Mouse (Mus musculus) embryonic facial prominence, embryonic 12.5 days (tissue): ENCODE measurements at regions not wholly inside any gene's neighbourhood (a gene's known extent, or its start where the extent isn't known, plus 50 kb on each side); places are given as distances from the start of the nearest gene placed in this dataset.

ENCODE experiments used
- ATAC-seq: fragments of 200-750 bp; cut with Nextera tagmentation; 2 replicates; pipeline ENCODE4 v1.8.0; 2017; ENCODE audit not compliant: insufficient number of reproducible peaks, insufficient read depth, low FRiP score, low TSS enrichment
- H3K27ac ChIP-seq: fragments of 300-500 bp; sonication (generic); 2 replicates; pipeline ENCODE4 v1.5.1; 2016; ENCODE audit warnings: mild to moderate bottlenecking
- H3K27me3 ChIP-seq: fragments of 300-500 bp; sonication (generic); 2 replicates; pipeline ENCODE4 v1.6.1; 2016; ENCODE audit warnings: mild to moderate bottlenecking, moderate library complexity
- H3K36me3 ChIP-seq: fragments of 300-500 bp; sonication (generic); 2 replicates; pipeline ENCODE4 v1.6.1; 2016; ENCODE audit warnings: mild to moderate bottlenecking
- H3K4me1 ChIP-seq: fragments of 300-500 bp; sonication (generic); 2 replicates; pipeline ENCODE4 v1.6.1; 2016
- H3K4me2 ChIP-seq: fragments of 300-500 bp; sonication (generic); replicated peaks from 2 replicates; pipeline ENCODE4 v1.6.1; 2016; ENCODE audit warnings: mild to moderate bottlenecking, moderate library complexity
- H3K4me3 ChIP-seq: fragments of 300-500 bp; sonication (generic); 2 replicates; pipeline ENCODE4 v1.5.1; 2016; ENCODE audit warnings: mild to moderate bottlenecking
- H3K9ac ChIP-seq: fragments of 300-500 bp; sonication (generic); 2 replicates; pipeline ENCODE4 v1.6.1; 2016; ENCODE audit warnings: mild to moderate bottlenecking, moderate library complexity
- H3K9me3 ChIP-seq: fragments of 300-500 bp; sonication (generic); 2 replicates; pipeline ENCODE4 v1.6.1; 2016; ENCODE audit warnings: mild to moderate bottlenecking, moderate library complexity
- WGBS: fragments of 180-500 bp; shearing (Covaris S2); methylation state at CpG from one replicate; pipeline ENCODE4 v1.1.7; 2016; 5-methylcytosine and 5-hydroxymethylcytosine counted together

GRCm38 (mm10) chr4:105973769-105974397 is 184.2 kb downstream of the Gm12728 start:
- no peak overlapping the region for H3K4me2 ChIP-seq
- 67% methylated on average over 6 of the region's 6 CpGs for WGBS

GRCm38 (mm10) chr4:105974948-105975347 is 185.3 kb downstream of the Gm12728 start:
- Histone ChIP-seq H3K27me3 (no peaks in the 10 kb centered on the region), H3K4me1 (no peaks in the 10 kb centered on the region), H3K4me3 (no peak overlapping the region), H3K9ac (no peak overlapping the region), H3K9me3 (no peaks in the 10 kb centered on the region), H3K4me2 (no peak overlapping the region), H3K27ac (no peak overlapping the region), H3K36me3 (no peaks in the 10 kb centered on the region)
- 72% methylated on average over 4 of the region's 4 CpGs for WGBS
- no peak for ATAC-seq

More at GRCm38 (mm10) chr4:105973769-105974397, 184.2 kb downstream of the Gm12728 start:
- Histone ChIP-seq H3K27ac (no peak overlapping the region), H3K4me1 (peaks cover 7% of the 10 kb centered on the region), H3K4me3 (no peak overlapping the region), H3K9ac (no peak overlapping the region), H3K9me3 (no peaks in the 10 kb centered on the region), H3K27me3 (no peaks in the 10 kb centered on the region), H3K36me3 (no peaks in the 10 kb centered on the region)
- no peak for ATAC-seq

- no peak overlapping the region for H3K4me2 ChIP-seq
- H3K9ac ChIP-seq: no peak overlapping the region
- peaks cover 3% of the 10 kb centered on the region; the same call in 1 of the 2 replicates for H3K4me1 ChIP-seq
- WGBS: 79% methylated on average over 5 of the region's 5 CpGs
- ATAC-seq: no peak
- H3K9me3 ChIP-seq: no peaks in the 10 kb centered on the region
- no peak overlapping the region for H3K4me3 ChIP-seq
- H3K27ac ChIP-seq: no peak overlapping the region
- H3K27me3 ChIP-seq: no peaks in the 10 kb centered on the region
- no peaks in the 10 kb centered on the region for H3K36me3 ChIP-seq
Observed at GRCm38 (mm10) chr4:105979048-105979447, 189.4 kb downstream of the Gm12728 start.

- no peak overlapping the region for H3K4me3 ChIP-seq
- peaks cover 3% of the 10 kb centered on the region; the same call in 1 of the 2 replicates for H3K4me1 ChIP-seq
- H3K9me3 ChIP-seq: no peaks in the 10 kb centered on the region
- H3K27ac ChIP-seq: no peak overlapping the region
- H3K9ac ChIP-seq: no peak overlapping the region
- H3K27me3 ChIP-seq: no peaks in the 10 kb centered on the region
- H3K4me2 ChIP-seq: no peak overlapping the region
- WGBS: 56% methylated on average over 1 of the region's 1 CpGs
- no peak for ATAC-seq
- no peaks in the 10 kb centered on the region for H3K36me3 ChIP-seq
Observed at GRCm38 (mm10) chr4:105983018-105983417, 193.3 kb downstream of the Gm12728 start.

- Histone ChIP-seq H3K4me2 (no peak overlapping the region), H3K27ac (no peak overlapping the region), H3K27me3 (no peaks in the 10 kb centered on the region), H3K36me3 (no peaks in the 10 kb centered on the region), H3K4me3 (no peak overlapping the region), H3K4me1 (peaks cover 10% of the 10 kb centered on the region; the same call in 1 of the 2 replicates), H3K9me3 (no peaks in the 10 kb centered on the region), H3K9ac (no peak overlapping the region)
- 79% methylated on average over 5 of the region's 5 CpGs for WGBS
- no peak for ATAC-seq
Observed at GRCm38 (mm10) chr4:105987963-105988602, 198.4 kb downstream of the Gm12728 start.

- Histone ChIP-seq H3K4me2 (no peak overlapping the region), H3K9ac (no peak overlapping the region), H3K27me3 (no peaks in the 10 kb centered on the region), H3K27ac (no peak overlapping the region), H3K4me3 (no peak overlapping the region), H3K9me3 (no peaks in the 10 kb centered on the region), H3K36me3 (no peaks in the 10 kb centered on the region), H3K4me1 (peaks cover 9% of the 10 kb centered on the region; the same call in 1 of the 2 replicates)
- 72% methylated on average over 6 of the region's 6 CpGs for WGBS
- ATAC-seq: no peak
Observed at GRCm38 (mm10) chr4:105992581-105993127, 203.0 kb downstream of the Gm12728 start.

GRCm38 (mm10) chr4:105994390-105994798 is 204.7 kb downstream of the Gm12728 start:
- no peak overlapping the region for H3K4me2 ChIP-seq
- no peak for ATAC-seq

GRCm38 (mm10) chr4:105996060-105996459 is 206.4 kb downstream of the Gm12728 start:
- H3K4me3 ChIP-seq: no peak overlapping the region
- no peak overlapping the region for H3K9ac ChIP-seq
- H3K4me2 ChIP-seq: no peak overlapping the region
- H3K4me1 ChIP-seq: peaks cover 9% of the 10 kb centered on the region; the same call in 1 of the 2 replicates
- no peaks in the 10 kb centered on the region for H3K27me3 ChIP-seq
- ATAC-seq: no peak
- no peak overlapping the region for H3K27ac ChIP-seq
- WGBS: 66% methylated on average over 4 of the region's 4 CpGs
- H3K36me3 ChIP-seq: no peaks in the 10 kb centered on the region
- no peaks in the 10 kb centered on the region for H3K9me3 ChIP-seq

More at GRCm38 (mm10) chr4:105994390-105994798, 204.7 kb downstream of the Gm12728 start:
- Histone ChIP-seq H3K4me3 (no peak overlapping the region), H3K36me3 (no peaks in the 10 kb centered on the region), H3K27me3 (no peaks in the 10 kb centered on the region), H3K9me3 (no peaks in the 10 kb centered on the region), H3K9ac (no peak overlapping the region), H3K27ac (no peak overlapping the region), H3K4me1 (peaks cover 9% of the 10 kb centered on the region; the same call in 1 of the 2 replicates)
- WGBS: 61% methylated on average over 14 of the region's 14 CpGs

GRCm38 (mm10) chr4:105996893-105997630 is 207.4 kb downstream of the Gm12728 start:
- Histone ChIP-seq H3K27ac (no peak overlapping the region), H3K36me3 (no peaks in the 10 kb centered on the region), H3K9me3 (no peaks in the 10 kb centered on the region), H3K27me3 (no peaks in the 10 kb centered on the region), H3K4me2 (no peak overlapping the region), H3K9ac (no peak overlapping the region), H3K4me1 (peaks cover 9% of the 10 kb centered on the region; the same call in 1 of the 2 replicates), H3K4me3 (no peak overlapping the region)
- no peak for ATAC-seq
- WGBS: 77% methylated on average over 3 of the region's 3 CpGs

- no peaks in the 10 kb centered on the region for H3K36me3 ChIP-seq
- H3K4me1 ChIP-seq: no peaks in the 10 kb centered on the region
- no peak overlapping the region for H3K4me2 ChIP-seq
- no peak overlapping the region for H3K27ac ChIP-seq
- H3K27me3 ChIP-seq: no peaks in the 10 kb centered on the region
- WGBS: 74% methylated on average over 3 of the region's 3 CpGs
- H3K4me3 ChIP-seq: no peak overlapping the region
- no peaks in the 10 kb centered on the region for H3K9me3 ChIP-seq
- no peak for ATAC-seq
- H3K9ac ChIP-seq: no peak overlapping the region
Observed at GRCm38 (mm10) chr4:106002516-106002915, 212.8 kb downstream of the Gm12728 start.

GRCm38 (mm10) chr4:106005936-106006335 is 216.3 kb downstream of the Gm12728 start:
- H3K27me3 ChIP-seq: no peaks in the 10 kb centered on the region
- no peaks in the 10 kb centered on the region for H3K36me3 ChIP-seq
- H3K4me1 ChIP-seq: no peaks in the 10 kb centered on the region
- H3K4me3 ChIP-seq: no peak overlapping the region
- no peak for ATAC-seq
- no peak overlapping the region for H3K27ac ChIP-seq
- H3K9ac ChIP-seq: no peak overlapping the region
- no peaks in the 10 kb centered on the region for H3K9me3 ChIP-seq
- 87% methylated on average over 5 of the region's 5 CpGs for WGBS
- H3K4me2 ChIP-seq: no peak overlapping the region
